Mouse (Mus musculus): Measurements from ENCODE around the gene Paxx.

DNA sequence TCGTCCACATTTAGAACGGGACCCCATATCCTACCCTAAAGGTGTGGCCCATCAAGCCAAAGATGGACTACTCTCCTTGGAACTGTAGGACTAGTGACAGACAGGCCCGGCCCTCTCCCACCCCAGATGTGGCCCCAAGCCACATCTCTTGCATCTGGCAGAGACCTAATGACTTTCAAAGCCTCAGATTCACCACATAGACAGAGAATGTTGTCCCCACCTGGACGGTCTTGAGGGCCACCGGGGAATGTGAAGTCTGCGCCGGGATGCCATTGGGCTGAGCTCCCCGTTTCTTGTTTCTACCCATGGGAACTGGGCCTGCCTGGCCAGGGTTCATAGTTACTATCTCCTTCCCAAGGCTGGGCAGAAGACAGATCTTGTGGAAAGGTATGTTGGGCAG lies 16.6 kb upstream of the Paxx start:
- TF ChIP-seq CTCF (IDR thresholded peaks at IDR 0.05) (no peak), EP300 (IDR thresholded peaks at IDR 0.05) (no peak)

Data from lung, postnatal 0 days (tissue).